Mouse (Mus musculus) thymus, postnatal 4 days (tissue): Measurements from ENCODE around the gene Cox19.

ENCODE experiments used
- DNase-seq: peaks from one replicate; pipeline ENCODE4 v3.0.0; 2021

The Cox19 gene

DNA sequence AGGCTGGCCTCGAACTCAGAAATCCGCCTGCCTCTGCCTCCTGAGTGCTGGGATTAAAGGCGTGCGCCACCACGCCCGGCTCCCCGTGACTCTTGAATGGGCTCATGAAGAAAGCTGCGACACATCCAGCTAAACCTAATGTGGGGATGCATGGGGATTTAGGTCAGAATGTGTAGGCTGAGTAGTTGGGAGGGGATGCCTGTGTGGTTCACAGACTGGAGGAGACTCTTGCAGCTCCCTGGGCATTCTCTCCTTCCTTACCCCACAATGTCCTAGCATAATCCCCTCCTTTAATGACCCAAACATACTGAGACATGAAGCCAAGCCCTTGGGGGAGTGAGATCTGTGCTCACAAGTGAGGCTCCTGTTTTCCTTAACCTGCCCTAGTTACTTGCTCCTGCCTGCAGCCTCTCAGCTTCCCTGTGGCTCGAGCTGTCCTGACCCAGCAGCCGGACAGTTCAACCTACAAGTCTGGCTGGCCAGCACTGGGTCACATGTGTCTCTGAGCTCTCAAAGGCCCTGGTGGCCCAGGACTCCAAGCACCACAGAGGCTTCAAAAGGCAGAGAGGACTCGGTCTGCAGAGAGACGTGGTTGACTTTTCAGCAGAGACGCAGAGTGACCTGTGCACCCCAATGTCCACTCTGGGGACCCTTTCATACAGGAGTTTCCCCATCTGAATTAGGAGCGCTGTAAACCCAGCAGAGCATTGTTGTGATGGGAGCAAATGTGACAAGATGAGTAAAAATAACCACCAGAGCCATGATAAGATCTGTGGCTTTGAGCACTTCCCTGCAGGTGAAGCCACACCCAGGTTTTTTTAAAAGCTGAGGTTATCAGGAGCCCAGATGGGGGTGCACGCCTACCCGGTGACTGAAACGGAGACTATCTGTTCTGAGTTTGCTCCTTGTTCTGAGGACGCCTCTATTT is 30.6 kb upstream of the Cox19 start:
- peak; percentile 76 for DNase-seq

DNA sequence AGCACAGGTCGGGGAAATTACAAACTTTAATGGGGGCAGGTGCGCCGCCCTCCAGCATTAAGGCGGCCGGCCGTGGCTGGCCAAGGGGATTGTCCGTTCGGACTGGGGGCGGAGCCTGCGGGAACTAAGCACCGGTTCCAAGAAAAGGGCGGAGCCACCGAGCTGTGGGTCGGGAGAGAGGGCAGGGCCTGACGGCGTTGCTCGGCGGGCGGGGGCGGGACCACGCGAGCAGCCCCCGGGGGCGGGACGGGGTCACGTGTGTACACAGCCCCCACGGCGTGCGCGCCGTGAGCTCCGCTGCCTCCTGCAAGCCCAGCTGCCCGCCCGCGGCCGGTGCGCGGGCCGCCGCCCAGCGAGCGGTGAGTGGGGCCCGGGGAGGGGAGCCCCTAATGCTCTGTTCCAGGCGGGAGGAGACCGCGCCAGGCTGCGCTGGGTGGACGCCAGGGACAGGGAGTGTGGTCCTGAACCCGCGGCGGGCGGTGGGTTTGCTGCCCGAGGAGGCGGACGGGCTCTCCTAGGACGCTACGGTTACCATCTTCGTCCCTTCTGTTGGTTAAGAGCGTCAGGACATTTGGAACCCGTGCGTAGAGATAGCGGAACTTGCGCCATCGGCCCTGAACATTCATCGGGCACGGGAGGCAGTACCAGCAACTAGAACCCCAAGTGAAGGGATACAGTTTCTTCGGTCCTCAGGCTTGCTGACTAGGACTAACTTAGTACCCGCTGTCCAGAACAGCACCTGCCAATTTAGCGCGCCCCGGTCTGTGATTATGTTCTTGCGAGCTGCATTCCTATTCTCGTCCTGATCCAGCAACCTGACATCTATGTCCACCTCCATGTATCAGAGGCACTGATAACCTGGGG is 29.4 kb upstream of the Cox19 start:
- peak; percentile 86 for DNase-seq

GRCm38 (mm10) chr5:139379771-139380384 is 28.7 kb upstream of the Cox19 start:
- DNase-seq: no peak

DNA sequence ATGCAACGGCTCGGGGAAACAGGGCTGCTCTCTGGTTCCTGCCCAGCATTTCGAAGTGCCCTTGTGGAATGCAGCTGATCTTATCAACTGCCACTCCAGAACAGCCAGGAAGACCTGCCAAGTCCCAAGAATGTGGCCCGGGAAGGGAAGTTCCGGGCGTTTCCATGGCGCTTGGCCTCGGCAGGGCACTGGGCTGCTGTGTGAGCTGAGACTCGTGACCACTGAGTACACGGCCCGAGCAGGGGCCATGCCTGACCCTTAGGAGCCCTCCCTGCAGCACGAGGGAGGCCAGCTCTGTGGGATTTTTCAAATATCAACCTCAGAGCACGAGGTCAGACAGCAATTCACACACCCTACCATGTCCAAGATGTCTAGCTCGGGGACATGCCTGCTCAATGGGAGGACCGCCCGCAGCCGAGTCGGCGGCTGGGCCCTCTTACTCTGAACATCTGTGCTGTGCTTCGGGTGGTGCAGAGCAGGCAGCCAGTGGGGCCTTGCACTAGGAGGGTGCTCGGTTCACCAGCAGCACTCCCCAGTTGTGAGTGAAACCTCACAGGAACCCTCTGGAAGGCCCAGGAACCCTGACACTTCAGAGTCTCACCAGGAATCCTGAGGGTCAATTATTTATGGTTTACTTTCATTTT is 27.9 kb upstream of the Cox19 start:
- DNase-seq: peak; percentile 70

GRCm38 (mm10) chr5:139378271-139378556 is 27.0 kb upstream of the Cox19 start:
- DNase-seq: no peak

DNA sequence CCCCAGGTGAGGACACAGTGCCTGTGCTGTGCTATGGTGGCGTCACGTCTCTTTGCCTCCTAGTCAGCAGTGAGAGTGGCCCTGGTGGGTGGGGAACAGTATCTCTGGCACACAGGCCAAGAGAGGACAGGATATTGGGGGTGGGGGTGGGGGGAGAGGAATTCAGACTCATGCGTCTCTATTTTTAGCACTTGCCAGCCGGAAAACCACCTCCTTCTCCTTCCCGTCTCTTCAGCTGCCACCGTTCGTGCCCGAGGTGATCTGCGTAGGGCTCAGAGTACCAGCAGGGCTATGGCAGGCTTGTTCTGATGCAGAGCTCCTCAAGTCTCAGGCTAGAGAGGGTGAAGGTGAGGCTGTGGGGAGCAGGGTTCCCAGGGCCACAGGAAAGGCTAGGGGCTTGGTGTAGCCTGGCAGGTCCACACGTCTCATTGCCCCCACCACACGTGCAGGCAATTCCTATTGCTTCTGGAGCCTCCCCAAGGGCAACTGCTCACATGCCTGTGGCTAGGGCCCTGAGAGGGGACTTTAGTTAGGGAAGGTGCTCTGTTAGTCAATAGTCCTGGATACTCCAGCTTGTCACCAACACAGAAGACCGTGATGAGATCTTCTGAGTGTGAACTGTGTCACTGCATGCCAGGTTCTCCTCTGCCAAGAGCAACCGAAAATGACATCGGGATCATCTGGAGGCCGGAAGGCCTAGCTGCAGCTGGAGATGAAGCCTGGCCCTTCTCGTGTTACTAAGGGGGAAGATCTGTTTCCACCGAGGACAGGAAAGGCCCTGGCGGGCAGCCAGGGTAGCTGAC is 26.5 kb upstream of the Cox19 start, which contains the start of gene Gpr146:
Gene Gpr146 (plus strand): TSS at position 230 of the 803 bp plus-strand sequence.
- peak; percentile 60 for DNase-seq

DNA sequence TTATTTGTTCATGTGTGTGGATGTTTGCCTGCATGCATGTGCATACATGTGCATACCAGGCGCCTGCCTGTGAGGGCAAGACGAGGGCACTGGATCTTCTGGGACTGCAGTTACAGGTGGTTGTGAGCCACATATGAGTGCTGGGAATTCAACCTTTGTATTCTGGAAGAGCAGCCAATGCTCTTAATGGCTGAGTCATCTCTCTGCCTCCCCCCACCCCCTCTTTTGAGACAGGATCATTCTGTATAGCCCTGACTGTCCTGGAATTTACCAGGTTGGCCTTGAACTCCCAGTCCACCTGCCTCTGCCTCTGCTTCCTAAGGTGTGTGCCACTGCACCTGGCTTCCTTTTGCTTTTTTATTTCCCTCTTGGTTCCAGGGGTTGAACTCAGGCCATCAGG is 23.6 kb upstream of the Cox19 start:
- DNase-seq: no peak

DNA sequence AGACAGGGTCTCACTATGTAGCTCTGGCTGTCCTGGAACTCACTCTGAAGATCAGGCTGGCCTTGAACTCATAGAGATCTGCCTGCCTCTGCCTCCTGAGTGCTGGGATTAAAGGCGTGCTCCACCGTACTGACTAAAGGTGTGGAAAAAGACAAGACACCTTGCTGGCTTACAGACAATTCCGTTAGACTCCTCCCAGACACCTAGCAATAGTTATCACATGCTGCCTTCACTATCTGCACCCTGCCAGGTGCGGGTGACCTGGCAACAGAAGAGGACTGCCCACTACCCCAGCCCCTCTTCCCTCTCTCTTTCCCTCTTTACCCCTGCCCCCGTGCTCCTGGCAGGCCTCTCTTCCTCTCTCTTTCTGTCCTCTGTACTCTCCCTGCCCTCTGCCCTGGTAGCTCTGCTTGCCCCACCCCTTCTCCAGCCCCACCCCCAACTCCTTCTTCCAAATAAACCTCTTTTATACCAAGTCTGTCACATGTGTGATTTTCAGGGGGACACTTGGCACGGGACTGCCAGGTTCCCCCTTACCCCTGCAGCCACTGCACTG is 22.7 kb upstream of the Cox19 start:
- DNase-seq: no peak

- DNase-seq: no peak
Measured at GRCm38 (mm10) chr5:139373126-139373525, 21.9 kb upstream of the Cox19 start.

DNA sequence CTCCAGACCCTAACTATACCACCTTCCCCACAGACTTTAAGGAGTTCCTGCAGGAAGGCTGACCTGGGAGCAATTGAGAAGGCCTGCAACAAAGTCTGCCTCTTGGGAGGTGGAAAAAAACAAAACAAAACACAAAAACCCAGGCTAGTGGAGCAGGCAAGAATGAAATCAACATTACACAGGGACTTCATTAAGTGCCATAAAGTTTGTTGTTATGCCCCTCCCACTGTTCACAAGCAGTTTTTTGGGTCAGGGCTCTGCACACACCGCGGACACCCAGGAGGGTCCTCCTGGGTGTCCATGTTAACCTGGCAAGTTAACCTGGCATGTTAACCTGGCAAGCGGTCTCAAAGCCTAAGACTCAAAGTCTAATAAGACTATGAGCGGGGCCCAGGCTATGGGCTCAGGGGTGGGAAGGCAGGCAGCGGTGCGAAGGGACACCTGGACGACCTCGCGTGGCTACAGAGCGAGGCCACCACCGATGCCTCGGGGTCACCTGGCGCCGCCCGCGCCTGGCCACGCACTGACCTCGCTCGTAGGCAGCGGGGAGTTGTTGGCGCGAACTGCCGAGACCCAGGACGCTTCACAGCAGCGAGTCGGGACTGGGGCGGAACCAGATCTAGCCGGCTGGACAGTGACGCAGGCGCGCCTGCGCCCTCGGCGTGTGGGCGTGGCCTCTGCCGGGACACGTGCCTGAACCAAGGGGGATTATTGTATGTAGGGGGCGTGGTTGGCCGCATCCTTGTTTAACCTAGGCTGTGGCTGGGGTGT is 20.6 kb upstream of the Cox19 start:
- DNase-seq: peak; percentile 90

- DNase-seq: no peak
Measured at GRCm38 (mm10) chr5:139371118-139371517, 19.9 kb upstream of the Cox19 start.

GRCm38 (mm10) chr5:139370336-139370735 is 19.1 kb upstream of the Cox19 start:
- no peak for DNase-seq

GRCm38 (mm10) chr5:139368638-139369320 is 17.6 kb upstream of the Cox19 start:
- DNase-seq: no peak

DNA sequence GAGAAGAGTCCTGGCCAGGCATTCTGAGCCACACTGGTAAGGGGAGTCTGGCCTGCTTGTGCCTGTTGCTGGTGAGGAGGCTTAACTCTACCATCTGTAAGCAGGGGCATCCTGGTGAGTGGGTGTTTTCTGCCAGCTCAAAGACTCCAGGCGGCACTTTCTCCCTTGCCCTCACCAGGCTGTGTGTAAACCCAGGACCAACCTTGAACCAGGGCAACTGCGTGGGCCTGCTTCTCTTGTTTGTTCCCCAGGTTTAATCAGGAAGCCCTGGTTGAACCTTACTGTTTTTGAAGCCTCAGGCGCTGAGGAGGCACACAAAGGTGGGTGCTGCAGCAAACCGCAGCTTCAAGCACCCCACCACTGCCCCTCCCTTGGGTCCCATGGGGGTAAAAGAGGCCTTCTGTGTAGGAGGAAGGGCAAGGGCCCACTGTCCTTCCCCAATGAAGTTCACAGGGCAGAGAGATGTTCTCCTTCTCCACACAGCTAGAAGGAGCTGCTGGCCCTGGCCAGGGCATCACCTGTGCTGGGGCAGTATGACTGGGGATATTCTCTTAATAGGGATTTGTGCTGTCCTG is 16.8 kb upstream of the Cox19 start:
- no peak for DNase-seq

- DNase-seq: no peak
Measured at GRCm38 (mm10) chr5:139366484-139366883, 15.3 kb upstream of the Cox19 start.

DNA sequence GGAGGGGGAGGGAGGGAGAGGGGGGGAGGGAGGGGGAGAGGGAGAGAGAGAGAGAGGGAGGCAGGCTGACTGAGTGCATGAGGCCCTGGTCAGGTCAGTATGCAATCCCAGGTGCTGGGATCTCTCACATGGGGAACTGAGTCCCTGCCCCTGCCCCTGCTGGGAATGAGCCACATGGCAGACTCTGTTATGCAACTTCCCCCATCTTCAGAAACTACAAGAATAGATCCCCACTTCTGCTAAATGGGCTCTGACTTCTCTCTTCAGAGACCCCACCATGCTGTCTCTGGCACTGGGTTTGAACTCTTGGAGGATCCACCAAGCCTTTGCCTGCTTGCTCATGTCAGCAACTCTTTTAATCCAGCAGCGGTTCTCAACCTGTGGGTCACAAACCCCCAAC is 14.6 kb upstream of the Cox19 start:
- DNase-seq: no peak

GRCm38 (mm10) chr5:139364911-139365571 is 13.8 kb upstream of the Cox19 start:
- no peak for DNase-seq

DNA sequence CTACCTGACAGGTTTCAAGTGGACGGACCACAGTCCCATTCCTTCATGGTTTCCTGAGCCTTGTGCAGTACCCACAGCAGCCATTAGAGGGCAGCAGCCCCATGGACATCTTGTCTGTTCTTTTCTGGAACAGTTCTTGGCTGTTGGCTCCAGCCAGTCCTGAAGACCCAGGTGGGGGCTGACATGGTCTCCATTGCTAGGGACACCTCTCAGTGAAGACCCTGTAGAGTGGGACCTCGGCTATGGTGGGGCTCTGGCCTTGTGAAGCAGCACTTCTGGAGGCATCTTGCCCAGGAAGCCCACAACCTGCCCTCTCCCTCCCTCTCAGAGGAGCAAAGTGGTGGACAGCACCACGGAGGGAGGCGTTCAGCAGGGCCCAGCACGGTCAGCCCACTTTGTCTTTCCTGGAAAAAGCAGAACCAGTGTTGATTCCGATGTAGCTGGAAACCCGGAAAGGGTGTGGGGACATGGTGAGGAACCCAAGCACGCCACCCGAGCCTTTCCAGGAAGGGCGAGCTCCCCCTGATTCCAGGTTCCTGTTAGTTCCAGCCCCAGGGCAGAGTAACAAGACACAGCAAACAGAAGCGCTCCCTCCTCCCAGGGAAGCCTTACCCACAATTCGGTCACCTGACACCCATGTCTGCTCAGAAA is 13.2 kb upstream of the Cox19 start:
- peak; percentile 93 for DNase-seq

- no peak for DNase-seq
Measured at GRCm38 (mm10) chr5:139363858-139364257, 12.6 kb upstream of the Cox19 start.
